Mouse (Mus musculus) limb, embryonic 10.5 days (tissue): Measurements from ENCODE around the gene Napsa. TPM values are rescaled to one million over a fixed set of nuclear protein-coding genes. Genes with fewer than 3 reads are reported as not detected.

Source experiments
- DNase-seq: peaks from one replicate; pipeline ENCODE4 v3.0.0-alpha.2; 2017; ENCODE audit warnings: low spot score
- H3K27ac ChIP-seq: fragments of 300-500 bp; sonication (generic); 2 replicates; pipeline ENCODE4 v1.5.1; 2016; ENCODE audit warnings: mild to moderate bottlenecking
- H3K27me3 ChIP-seq: fragments of 300-500 bp; sonication (generic); 2 replicates; pipeline ENCODE4 v1.6.1; 2016; ENCODE audit warnings: low read depth, mild to moderate bottlenecking; ENCODE audit not compliant: poor library complexity, severe bottlenecking
- H3K36me3 ChIP-seq: fragments of 300-500 bp; sonication (generic); 2 replicates; pipeline ENCODE4 v1.6.1; 2016; ENCODE audit warnings: mild to moderate bottlenecking, moderate library complexity
- H3K4me1 ChIP-seq: fragments of 300-500 bp; sonication (generic); 2 replicates; pipeline ENCODE4 v1.6.1; 2016
- H3K4me3 ChIP-seq: fragments of 300-500 bp; sonication (generic); 2 replicates; pipeline ENCODE4 v1.5.1; 2016; ENCODE audit warnings: mild to moderate bottlenecking, moderate library complexity
- H3K9me3 ChIP-seq: fragments of 300-500 bp; sonication (generic); replicated peaks from 2 replicates; pipeline ENCODE4 v1.6.1; 2016; ENCODE audit warnings: mild to moderate bottlenecking
- WGBS: fragments of 180-500 bp; shearing (Covaris S2); methylation state at CpG from one replicate; pipeline ENCODE4 v1.1.7; 2016; 5-methylcytosine and 5-hydroxymethylcytosine counted together
- polyA plus RNA-seq: library from polyadenylated mRNA; unstranded; fragments of >200 nt; fragmentation: Nextera tagmentation; extraction: Ambion mirVana; gene quantifications from 2 replicates; pipeline ENCODE4 v1.2.1, GENCODE M21; 2016

The Napsa gene
- polyA plus RNA-seq, 1 experiment from 2014 or later = 0.20 TPM

DNA sequence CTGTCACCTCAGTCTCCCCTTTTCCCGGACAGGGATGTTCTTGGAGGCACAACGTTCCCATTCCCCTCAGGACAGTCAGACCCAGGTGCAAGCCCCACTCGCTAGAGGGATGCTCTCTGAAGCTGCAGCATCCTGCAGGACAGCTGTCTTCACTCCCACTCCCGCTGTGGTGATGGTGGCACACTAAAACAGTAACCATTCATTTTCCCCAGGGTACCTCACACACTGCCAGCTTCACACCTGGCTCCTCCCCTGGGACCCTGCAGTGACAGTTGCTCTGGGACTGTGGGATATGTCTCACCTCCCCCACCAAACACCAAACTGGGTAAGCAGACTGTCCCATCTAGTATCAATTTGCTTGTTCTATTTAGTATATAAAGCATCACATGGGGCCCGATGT, 24.5 kb upstream of the Napsa start:
- Histone ChIP-seq H3K9me3 (no peaks in the 10 kb centered on the region), H3K36me3 (peaks cover 72% of the 10 kb centered on the region), H3K27ac (peak overlapping the region; percentile 88), H3K27me3 (no peaks in the 10 kb centered on the region), H3K4me3 (peak overlapping the region; percentile 71), H3K4me1 (peaks cover 18% of the 10 kb centered on the region)
- no peak for DNase-seq
- WGBS = 22% methylated on average over 5 of the region's 5 CpGs

DNA sequence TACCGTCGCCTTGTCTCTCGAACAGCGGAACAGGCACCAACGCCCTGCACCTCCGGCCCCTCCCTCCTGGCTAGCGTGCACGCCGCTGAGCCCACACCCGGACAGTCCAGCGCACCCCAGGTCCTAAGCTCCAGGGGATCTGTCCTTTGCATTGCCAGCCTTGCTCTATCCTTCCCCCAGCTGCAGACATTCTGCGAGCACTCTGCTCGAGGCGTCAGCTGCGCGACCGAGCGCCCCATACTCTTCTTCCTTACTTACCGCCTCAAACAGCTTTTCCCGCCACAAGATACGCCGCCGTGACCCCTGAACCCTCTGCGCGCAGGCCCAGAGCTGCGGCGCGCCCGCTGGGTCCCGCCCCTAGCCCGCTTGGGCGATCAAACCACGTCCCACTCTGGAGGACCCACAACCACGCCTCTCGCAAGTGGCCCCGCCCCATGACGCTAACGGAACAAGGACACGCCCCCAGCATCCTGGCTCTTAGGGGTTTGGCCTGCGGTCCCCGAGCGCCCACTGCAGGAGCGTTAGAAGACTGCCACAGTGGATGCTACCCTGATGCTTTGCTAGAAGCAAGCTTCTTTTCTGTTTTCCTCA, 23.6 kb upstream of the Napsa start, which contains the start of gene Pold1:
Gene Pold1, minus strand, starts transcription at position 353 of the 591 bp plus-strand sequence.
- peak within 1 kb of the TSS; percentile 71 for H3K4me3 ChIP-seq
- under 1% methylated on average over 43 of the region's 43 CpGs for WGBS
- H3K9me3 ChIP-seq = no peaks in the 10 kb centered on the region
- peak within 1 kb of the TSS; percentile 88 for H3K27ac ChIP-seq
- peaks cover 63% of the 10 kb centered on the region for H3K36me3 ChIP-seq
- H3K4me1 ChIP-seq = peaks cover 26% of the 10 kb centered on the region
- DNase-seq = peak; percentile 100
- H3K27me3 ChIP-seq = no peaks in the 10 kb centered on the region

DNA sequence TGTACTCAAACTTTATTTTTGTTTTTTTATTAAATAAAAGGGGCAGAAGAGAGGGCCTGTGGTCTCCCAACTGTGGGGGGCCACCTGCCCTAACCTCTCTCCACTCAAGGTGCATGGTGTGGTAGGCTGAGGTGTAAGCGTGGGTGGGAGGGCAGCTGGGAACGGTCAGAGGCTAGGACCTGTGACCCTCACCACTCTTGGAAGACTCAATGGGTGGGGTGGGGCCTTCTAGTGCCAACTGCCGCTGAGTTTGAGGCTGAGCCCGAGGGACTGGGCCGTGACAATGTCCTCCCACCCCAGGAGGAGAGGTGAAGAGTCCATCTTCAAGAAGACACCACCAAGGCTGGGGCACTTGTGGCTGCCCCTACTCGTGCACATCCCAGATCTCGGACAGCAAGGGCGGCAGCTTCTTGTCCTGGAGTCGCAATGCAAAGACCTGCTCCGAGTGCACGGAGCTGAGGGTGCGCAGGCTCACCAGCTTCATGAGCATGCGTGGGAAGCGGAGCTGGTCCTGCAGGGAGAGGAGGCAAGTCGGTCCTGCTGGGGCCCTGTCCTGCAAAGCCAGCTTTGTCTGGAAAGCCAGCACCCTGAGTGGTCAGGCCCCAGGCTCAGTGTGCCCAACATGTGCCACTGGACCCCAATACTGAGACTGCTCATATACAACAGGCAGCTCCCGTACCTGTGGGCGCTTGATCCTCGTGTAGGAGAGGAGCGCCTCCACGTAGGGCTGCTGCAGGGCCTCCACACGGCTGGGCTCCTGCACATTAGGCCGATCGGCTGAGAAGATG, 22.4 kb upstream of the Napsa start:
- Histone ChIP-seq H3K36me3 (peaks cover 54% of the 10 kb centered on the region), H3K27ac (no peak overlapping the region), H3K4me3 (no peak overlapping the region), H3K4me1 (peaks cover 29% of the 10 kb centered on the region), H3K27me3 (no peaks in the 10 kb centered on the region), H3K9me3 (no peaks in the 10 kb centered on the region)
- DNase-seq = peak; percentile 29
- 96% methylated on average over 23 of the region's 23 CpGs for whole genome bisulfite sequencing

DNA sequence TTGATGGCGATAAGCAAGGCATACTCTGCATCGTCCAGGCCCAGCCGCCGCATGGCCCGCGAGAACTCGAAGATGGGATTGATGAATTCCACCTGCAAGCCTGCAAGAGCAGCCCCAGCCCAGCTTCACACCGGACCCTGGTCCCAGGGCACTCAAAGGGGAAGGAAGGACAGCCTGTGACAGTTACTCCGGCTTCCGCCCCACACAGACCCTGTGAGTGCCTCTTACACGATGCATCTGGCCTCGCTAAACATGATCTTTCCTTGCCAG, 21.8 kb upstream of the Napsa start:
- no peaks in the 10 kb centered on the region for H3K9me3 ChIP-seq
- peaks cover 29% of the 10 kb centered on the region for H3K4me1 ChIP-seq
- no peak for DNase-seq
- no peaks in the 10 kb centered on the region for H3K27me3 ChIP-seq
- H3K4me3 ChIP-seq = no peak overlapping the region
- H3K36me3 ChIP-seq = peaks cover 49% of the 10 kb centered on the region
- no peak overlapping the region for H3K27ac ChIP-seq
- WGBS = 95% methylated on average over 12 of the region's 12 CpGs

DNA sequence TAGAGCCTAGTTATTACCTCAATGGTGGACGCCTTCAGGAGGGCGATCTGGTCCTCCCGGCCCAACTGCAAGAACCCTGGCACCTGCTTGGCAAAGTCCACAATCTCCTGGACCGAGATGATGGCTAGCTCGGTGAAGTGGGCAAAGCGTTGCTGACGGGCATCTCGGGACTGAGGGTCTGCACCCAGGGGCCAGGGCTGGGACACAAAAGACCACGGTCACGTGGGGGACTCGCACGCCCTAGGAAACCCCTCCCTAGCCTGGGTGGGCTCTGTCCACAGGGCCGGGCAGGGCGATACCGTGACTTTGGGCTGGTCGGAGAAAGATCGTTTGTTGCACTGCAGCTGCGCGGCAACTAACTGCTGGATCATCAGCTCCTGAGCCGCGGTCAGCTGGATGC, 20.9 kb upstream of the Napsa start:
- DNase-seq = no peak
- Histone ChIP-seq H3K4me1 (peaks cover 29% of the 10 kb centered on the region), H3K9me3 (no peaks in the 10 kb centered on the region), H3K27ac (no peak overlapping the region), H3K36me3 (peaks cover 41% of the 10 kb centered on the region), H3K4me3 (0 out of 2 replicates have a peak overlapping the region, but pooled peaks have one; percentile 17), H3K27me3 (no peaks in the 10 kb centered on the region)
- WGBS = 95% methylated on average over 21 of the region's 21 CpGs

DNA sequence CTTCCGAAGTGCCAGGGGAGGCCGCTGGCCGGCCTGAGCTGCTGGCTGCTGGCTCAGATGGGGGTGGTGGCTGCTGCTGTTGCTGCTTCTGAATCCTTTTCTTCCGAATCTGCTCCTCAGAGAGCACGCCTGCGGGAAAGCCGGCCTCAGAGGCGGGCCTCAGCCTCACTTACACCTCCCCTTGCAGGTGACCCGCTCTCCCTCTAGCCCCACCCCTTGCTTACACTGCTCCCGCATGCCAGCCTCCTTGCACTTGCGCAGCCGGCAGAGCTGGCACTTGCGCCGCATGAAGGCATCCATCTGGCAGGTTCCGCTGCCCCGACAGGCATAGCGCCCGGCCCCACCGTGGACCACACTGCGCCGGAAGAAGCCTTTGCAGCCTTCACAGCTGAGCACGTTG, 20.4 kb upstream of the Napsa start:
- no peak for DNase-seq
- H3K9me3 ChIP-seq = no peaks in the 10 kb centered on the region
- WGBS = 78% methylated on average over 22 of the region's 22 CpGs
- H3K4me3 ChIP-seq = 0 out of 2 replicates have a peak overlapping the region, but pooled peaks have one; percentile 17
- no peaks in the 10 kb centered on the region for H3K27me3 ChIP-seq
- peaks cover 36% of the 10 kb centered on the region for H3K36me3 ChIP-seq
- peaks cover 29% of the 10 kb centered on the region for H3K4me1 ChIP-seq
- no peak overlapping the region for H3K27ac ChIP-seq

DNA sequence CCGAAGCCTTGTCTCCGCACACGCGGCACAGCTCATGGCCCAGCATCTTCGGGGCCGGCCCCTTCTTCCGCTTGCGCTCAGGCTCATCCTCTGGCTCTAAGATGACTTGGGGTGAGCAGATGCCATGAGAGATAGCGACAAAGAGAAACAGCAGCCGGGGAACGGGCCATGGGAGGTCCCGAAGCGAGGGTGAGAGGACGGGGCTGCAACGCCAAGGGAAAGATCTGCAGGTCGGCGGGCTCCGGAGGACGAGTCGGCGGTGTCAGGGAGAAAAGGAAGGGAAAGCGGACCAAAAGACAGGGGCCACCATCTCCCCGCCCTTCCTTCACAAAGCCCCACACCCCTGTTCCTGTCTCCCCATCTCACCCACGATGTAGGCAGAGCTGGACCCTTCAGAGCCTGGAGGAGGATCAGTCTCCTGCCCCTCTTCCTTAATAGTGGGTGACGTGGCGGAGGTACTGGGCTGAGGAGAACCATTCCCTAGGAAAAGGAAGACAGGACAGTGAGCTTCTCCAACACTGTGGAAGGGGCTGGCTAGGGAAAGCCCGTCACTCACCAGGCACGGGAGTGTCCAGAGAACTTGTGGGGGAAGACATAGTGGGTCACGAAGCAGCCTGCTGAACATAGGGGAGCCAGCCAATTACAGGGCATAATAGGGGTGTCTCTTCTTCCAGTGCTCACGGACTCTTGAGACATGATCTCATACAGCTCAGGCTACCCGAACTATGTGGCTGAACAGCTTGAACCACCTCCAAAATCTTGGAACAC, 19.9 kb upstream of the Napsa start:
- Histone ChIP-seq H3K9me3 (no peaks in the 10 kb centered on the region), H3K27me3 (no peaks in the 10 kb centered on the region), H3K4me3 (peak overlapping the region; percentile 89), H3K27ac (no peak overlapping the region), H3K36me3 (peaks cover 33% of the 10 kb centered on the region), H3K4me1 (peaks cover 24% of the 10 kb centered on the region)
- DNase-seq = no peak
- WGBS = 84% methylated on average over 31 of the region's 31 CpGs

DNA sequence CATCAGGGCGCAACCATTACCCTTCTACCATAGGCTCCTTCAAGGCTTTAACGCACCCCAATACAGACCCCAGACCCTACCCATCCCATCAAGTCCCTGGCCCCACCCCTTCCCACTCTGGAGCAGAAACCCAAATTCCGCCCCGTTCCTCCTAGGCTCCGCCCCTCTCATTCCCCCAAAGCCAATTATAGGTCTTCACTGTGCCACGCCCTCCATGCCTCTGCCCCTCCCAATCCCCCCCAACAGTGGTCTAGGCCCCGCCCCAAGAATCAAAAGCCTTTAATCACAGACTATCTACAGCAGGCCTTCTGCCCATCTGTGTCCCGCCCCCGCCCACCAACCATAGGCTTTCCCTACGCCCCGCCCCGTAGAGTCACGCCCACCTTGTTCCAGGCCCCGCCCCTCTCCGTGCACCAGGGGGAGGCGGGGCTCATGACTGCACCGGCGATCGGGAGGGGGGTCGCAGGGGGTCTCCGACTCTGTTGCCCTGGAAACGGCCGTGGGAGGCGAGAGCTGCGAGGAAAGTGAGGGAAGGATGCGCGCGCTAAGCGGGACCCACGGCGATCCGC, 18.9 kb upstream of the Napsa start:
- Histone ChIP-seq H3K4me1 (peaks cover 16% of the 10 kb centered on the region), H3K4me3 (peak overlapping the region; percentile 89), H3K27me3 (no peaks in the 10 kb centered on the region), H3K9me3 (no peaks in the 10 kb centered on the region), H3K27ac (peak overlapping the region; percentile 88), H3K36me3 (peaks cover 33% of the 10 kb centered on the region)
- peak; percentile 92 for DNase-seq
- under 1% methylated on average over 32 of the region's 32 CpGs for WGBS

DNA sequence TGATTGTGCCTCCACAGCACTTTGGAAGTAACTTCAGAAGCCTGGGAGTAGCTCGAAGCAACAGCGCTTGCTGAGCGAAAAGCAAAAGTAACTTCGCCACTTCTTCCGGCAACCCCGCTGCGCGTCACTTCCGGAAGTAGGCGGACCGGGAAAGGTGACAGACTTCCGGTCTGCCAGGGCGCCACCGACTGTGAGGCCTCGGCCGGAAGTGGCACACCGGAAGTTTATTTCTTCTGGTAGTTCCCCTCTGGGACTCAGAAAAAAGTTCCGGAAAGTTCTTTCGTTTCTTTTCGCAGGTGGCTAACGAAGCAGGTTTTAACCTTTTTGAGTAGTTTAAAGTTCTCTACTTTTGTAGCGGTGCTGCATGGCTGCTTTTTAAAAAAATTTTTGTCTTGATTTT, 18.4 kb upstream of the Napsa start, which contains the start of gene Nr1h2:
Gene Nr1h2, minus strand, starts transcription at position 126 of the 400 bp plus-strand sequence.
- H3K36me3 ChIP-seq = peaks cover 33% of the 10 kb centered on the region
- under 1% methylated on average over 22 of the region's 22 CpGs for WGBS
- H3K27ac ChIP-seq = peak within 1 kb of the TSS; percentile 88
- peak; percentile 98 for DNase-seq
- H3K27me3 ChIP-seq = no peaks in the 10 kb centered on the region
- H3K9me3 ChIP-seq = no peaks in the 10 kb centered on the region
- H3K4me3 ChIP-seq = peak within 1 kb of the TSS; percentile 89
- H3K4me1 ChIP-seq = peaks cover 16% of the 10 kb centered on the region

DNA sequence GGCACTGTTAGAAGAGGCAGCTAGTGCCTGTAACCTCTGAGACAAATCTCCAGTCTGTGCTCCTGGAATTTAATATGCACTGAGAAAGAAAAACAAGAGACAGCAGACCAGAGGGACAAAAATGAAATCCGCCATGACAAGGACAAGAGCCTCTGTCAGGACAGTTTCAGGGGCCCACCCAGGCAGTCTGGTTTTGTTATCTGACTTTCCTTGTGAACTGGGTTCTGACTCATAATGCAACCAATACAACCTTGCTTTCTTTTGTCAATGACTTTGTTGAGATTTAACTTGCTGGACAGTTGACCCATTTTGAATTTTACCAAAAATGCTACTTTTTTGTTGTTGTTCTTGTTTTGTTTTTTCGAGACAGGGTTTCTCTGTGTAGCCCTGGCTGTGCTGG, 14.6 kb upstream of the Napsa start:
- no peaks in the 10 kb centered on the region for H3K9me3 ChIP-seq
- WGBS = 80% methylated on average over 2 of the region's 2 CpGs
- no peak overlapping the region for H3K27ac ChIP-seq
- no peaks in the 10 kb centered on the region for H3K36me3 ChIP-seq
- no peak overlapping the region for H3K4me3 ChIP-seq
- DNase-seq = no peak
- H3K27me3 ChIP-seq = no peaks in the 10 kb centered on the region
- H3K4me1 ChIP-seq = peaks cover 13% of the 10 kb centered on the region

DNA sequence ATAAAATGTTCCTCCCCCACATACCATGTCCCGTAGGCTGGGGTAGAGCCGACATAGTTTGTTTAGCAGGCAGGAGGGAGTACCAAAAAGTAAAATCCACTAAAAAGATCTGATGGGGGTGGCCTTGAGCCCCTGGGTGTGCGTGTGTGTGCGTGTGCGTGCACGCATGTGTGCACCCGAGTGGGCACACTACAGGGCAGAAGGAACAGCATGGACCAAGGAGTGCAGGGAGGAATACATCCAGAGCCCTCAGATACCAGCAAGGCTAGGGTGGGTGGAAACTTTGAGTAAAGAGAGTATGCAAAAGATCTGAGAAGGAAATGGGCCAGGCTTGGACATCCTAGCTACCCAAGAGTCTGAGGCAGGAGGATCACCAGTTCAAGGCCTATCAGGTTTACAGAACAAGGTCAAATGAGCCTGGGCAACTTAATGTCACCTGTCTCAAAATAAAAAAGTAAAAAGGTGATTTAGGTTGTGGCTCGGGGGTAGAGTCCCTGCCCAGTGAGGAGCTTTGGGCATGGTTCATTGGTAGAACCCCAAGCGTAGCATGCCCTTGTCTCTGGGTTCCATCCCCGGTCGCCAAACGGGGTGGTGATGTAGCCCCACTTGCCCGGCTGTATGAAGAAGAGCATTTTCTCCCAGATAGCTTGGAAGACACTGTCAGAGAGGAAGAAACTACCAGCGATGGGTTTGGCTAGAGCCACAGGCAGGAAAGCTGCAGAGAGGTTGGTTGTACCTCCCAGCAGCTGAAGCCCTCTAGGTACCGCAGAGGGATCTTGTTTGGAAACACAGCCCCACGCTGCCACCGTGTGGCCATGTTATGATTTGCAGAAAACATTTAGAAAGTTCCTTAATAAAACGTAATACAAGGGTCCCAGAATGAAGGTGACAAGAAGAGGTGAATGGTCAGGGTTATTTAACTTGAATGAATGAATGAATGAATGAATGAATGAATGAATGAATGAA, 11.5 kb upstream of the Napsa start:
- no peaks in the 10 kb centered on the region for H3K27me3 ChIP-seq
- no peaks in the 10 kb centered on the region for H3K36me3 ChIP-seq
- no peak overlapping the region for H3K27ac ChIP-seq
- WGBS = 54% methylated on average over 18 of the region's 18 CpGs
- peak; percentile 81 for DNase-seq
- H3K9me3 ChIP-seq = no peaks in the 10 kb centered on the region
- H3K4me1 ChIP-seq = no peaks in the 10 kb centered on the region
- H3K4me3 ChIP-seq = no peak overlapping the region

DNA sequence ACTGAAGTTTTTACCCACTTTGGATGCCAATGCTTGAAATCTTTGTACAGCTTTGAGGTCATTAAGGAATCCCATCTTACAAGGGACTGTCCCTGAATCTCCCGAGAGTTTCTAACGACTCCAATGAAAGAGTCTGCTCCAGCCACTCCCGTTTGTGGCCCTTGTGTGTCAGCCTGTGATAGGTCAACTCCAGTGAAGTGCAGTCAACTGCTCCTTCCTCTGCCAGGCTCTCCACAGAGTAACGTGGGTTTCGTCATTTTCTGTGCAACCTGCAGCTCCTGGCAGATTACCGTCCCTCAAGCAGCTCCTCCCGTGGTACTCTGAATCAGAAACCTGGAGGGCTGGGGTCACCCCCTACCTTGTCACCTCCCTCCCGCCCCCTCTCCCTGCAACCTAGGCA, 8.9 kb upstream of the Napsa start:
- Histone ChIP-seq H3K36me3 (no peaks in the 10 kb centered on the region), H3K27ac (no peak overlapping the region), H3K4me3 (no peak overlapping the region), H3K4me1 (no peaks in the 10 kb centered on the region), H3K27me3 (no peaks in the 10 kb centered on the region), H3K9me3 (no peaks in the 10 kb centered on the region)
- no peak for DNase-seq
- 47% methylated on average over 8 of the region's 8 CpGs for WGBS
